Comparison of ENCODE assay signal across 25 mouse cellular contexts in the genomic region with DNA sequence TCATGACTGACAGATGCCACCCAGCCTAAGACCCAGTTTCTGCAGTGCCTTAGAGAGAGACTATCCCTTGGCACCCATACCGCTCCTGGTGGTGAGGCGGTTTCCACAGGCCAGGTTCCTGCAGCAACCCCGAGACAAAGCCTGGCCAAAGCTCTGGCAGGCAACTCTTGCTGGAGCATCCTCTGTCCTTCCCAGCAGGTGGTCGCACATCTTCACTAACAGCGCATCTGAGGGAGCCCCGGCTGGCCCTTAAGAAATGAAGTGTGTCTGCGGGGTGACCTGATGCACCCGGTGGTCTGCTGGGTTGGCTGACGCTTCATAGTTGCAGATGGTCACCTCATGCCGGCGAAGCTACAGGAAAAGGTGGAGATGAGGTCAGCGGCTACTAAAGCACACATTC.
"Had no signal": no experiment of that assay in that cellular context is flagged by ENCODE, and none has a peak within 500 bp of the region (broad histone marks: within the 10 kb centered on the region; RNA-seq: fewer than 3 reads in every experiment).

No protein-coding gene starts in this region.

- H3K27me3 ChIP-seq: heart, embryonic 12.5 days; hindbrain, embryonic 12.5 days; limb, embryonic 12.5 days; liver, embryonic 13.5 days; liver, embryonic 15.5 days had no signal

- H3K4me3 ChIP-seq: heart, embryonic 10.5 days; heart, embryonic 12.5 days; hindbrain, embryonic 10.5 days; hindbrain, embryonic 12.5 days; layer of hippocampus, adult 2 months; left cerebral cortex, adult 2 months; limb, embryonic 10.5 days; limb, embryonic 12.5 days; liver, embryonic 13.5 days; liver, embryonic 15.5 days had no signal

- DNase-seq: gastrocnemius, postnatal 25 days; heart, postnatal 10 days; heart, postnatal 4 days; kidney, adult 18-20 months; kidney, adult 8-10 months; kidney, postnatal 10 days; kidney, postnatal 25 days; kidney, postnatal 4 days; liver; liver, embryonic 13.5 days; liver, postnatal 0 days had no signal

- H3K9ac ChIP-seq: heart, embryonic 12.5 days; hindbrain, embryonic 12.5 days; hindbrain, embryonic 14.5 days; limb, embryonic 12.5 days; liver, embryonic 13.5 days; liver, embryonic 15.5 days; liver, postnatal 0 days had no signal

- H3K4me2 ChIP-seq: heart, embryonic 12.5 days; hindbrain, embryonic 12.5 days; hindbrain, embryonic 14.5 days; limb, embryonic 12.5 days; liver, embryonic 11.5 days; liver, embryonic 13.5 days; liver, embryonic 15.5 days had no signal

- H3K27ac ChIP-seq: heart, embryonic 10.5 days; hindbrain, embryonic 10.5 days; hindbrain, embryonic 12.5 days; hindbrain, embryonic 14.5 days; layer of hippocampus, adult 2 months; left cerebral cortex, adult 2 months; limb, embryonic 10.5 days; limb, embryonic 12.5 days; liver, embryonic 13.5 days; liver, embryonic 15.5 days had no signal

- ATAC-seq: hindbrain, embryonic 16.5 days; inflammation-experienced regulatory T-cells, adult 6 months; intestine, embryonic 16.5 days; liver, postnatal 0 days had no signal

- H3K9me3 ChIP-seq: heart, embryonic 10.5 days; heart, embryonic 12.5 days; hindbrain, embryonic 10.5 days; hindbrain, embryonic 12.5 days; limb, embryonic 10.5 days; limb, embryonic 12.5 days; liver, embryonic 13.5 days; liver, embryonic 15.5 days had no signal
